Mouse (Mus musculus): ENCODE measurements around the gene Olfr71.

Olfr71 gene

GRCm38 (mm10) chr4:43655656-43656338 lies 54.3 kb downstream of the Olfr71 start:
- DNase-seq (ENCODE audit: low spot score): no peak

All from ovary, postnatal 14 days (tissue).